Mouse (Mus musculus): ENCODE results near the gene Bmp6.

GRCm38 (mm10) chr13:38506320-38506719, 161.4 kb downstream of the Bmp6 start:
- no peak for TF ChIP-seq GATA1 (IDR thresholded peaks at IDR 0.05; ENCODE audit: borderline replicate concordance, low read length)
- no peak for TF ChIP-seq FLI1 (IDR thresholded peaks at IDR 0.05; ENCODE audit: low read length)
